Mouse (Mus musculus): ENCODE data around the gene Ly6g6c. TPM values are rescaled to one million over a fixed set of nuclear protein-coding genes. Genes with fewer than 3 reads are reported as not detected.

The Ly6g6c gene
- total RNA-seq (2014; fragmentation: Nextera tagmentation): not detected in 2 replicates
- total RNA-seq (2017): not detected in 2 replicates

GRCm38 (mm10) chr17:35064951-35065947 is at the start of gene Ly6g6c:
TSS of gene Ly6g6c (plus strand) at chr17:35065388.
- ATAC-seq (replicated peaks; ENCODE audit: low FRiP score, low TSS enrichment, poor library complexity, severe bottlenecking): 0 out of 2 replicates have a peak, but pooled peaks have one; percentile 12

GRCm38 (mm10) chr17:35016376-35016775 is 48.8 kb upstream of the Ly6g6c start, which contains the start of gene Vwa7:
TSS of gene Vwa7 (plus strand) at chr17:35016579.
- ATAC-seq (replicated peaks; ENCODE audit: low FRiP score, low TSS enrichment, poor library complexity, severe bottlenecking): peak; percentile 38

GRCm38 (mm10) chr17:35016791-35017705 is 48.1 kb upstream of the Ly6g6c start:
- no peak for ATAC-seq (replicated peaks; ENCODE audit: low FRiP score, low TSS enrichment, poor library complexity, severe bottlenecking)

GRCm38 (mm10) chr17:35017706-35018030 is 47.5 kb upstream of the Ly6g6c start:
- no peak for ATAC-seq (replicated peaks; ENCODE audit: low FRiP score, low TSS enrichment, poor library complexity, severe bottlenecking)

- ATAC-seq (replicated peaks; ENCODE audit: low FRiP score, low TSS enrichment, poor library complexity, severe bottlenecking): no peak
These were observed 47.0 kb upstream of the Ly6g6c start for GRCm38 (mm10) chr17:35018171-35018570.

GRCm38 (mm10) chr17:35019894-35020293 is 45.3 kb upstream of the Ly6g6c start:
- ATAC-seq (replicated peaks; ENCODE audit: low FRiP score, low TSS enrichment, poor library complexity, severe bottlenecking): no peak

GRCm38 (mm10) chr17:35020551-35020950 is 44.6 kb upstream of the Ly6g6c start:
- ATAC-seq (replicated peaks; ENCODE audit: low FRiP score, low TSS enrichment, poor library complexity, severe bottlenecking): no peak

- ATAC-seq (replicated peaks; ENCODE audit: low FRiP score, low TSS enrichment, poor library complexity, severe bottlenecking): peak; percentile 41
These were observed 43.9 kb upstream of the Ly6g6c start for GRCm38 (mm10) chr17:35021163-35021808.

GRCm38 (mm10) chr17:35021842-35022477 is 43.2 kb upstream of the Ly6g6c start:
- peak; percentile 76 for ATAC-seq (replicated peaks; ENCODE audit: low FRiP score, low TSS enrichment, poor library complexity, severe bottlenecking)

GRCm38 (mm10) chr17:35022541-35023060 is 42.6 kb upstream of the Ly6g6c start:
- ATAC-seq (replicated peaks; ENCODE audit: low FRiP score, low TSS enrichment, poor library complexity, severe bottlenecking): no peak

- no peak for ATAC-seq (replicated peaks; ENCODE audit: low FRiP score, low TSS enrichment, poor library complexity, severe bottlenecking)
These were observed 42.0 kb upstream of the Ly6g6c start for GRCm38 (mm10) chr17:35023221-35023620.

- ATAC-seq (replicated peaks; ENCODE audit: low FRiP score, low TSS enrichment, poor library complexity, severe bottlenecking): no peak
These were observed 41.4 kb upstream of the Ly6g6c start for GRCm38 (mm10) chr17:35023756-35024155.

GRCm38 (mm10) chr17:35024261-35024660 is 40.9 kb upstream of the Ly6g6c start:
- ATAC-seq (replicated peaks; ENCODE audit: low FRiP score, low TSS enrichment, poor library complexity, severe bottlenecking): no peak

GRCm38 (mm10) chr17:35024691-35025488 is 40.3 kb upstream of the Ly6g6c start:
- no peak for ATAC-seq (replicated peaks; ENCODE audit: low FRiP score, low TSS enrichment, poor library complexity, severe bottlenecking)

- ATAC-seq (replicated peaks; ENCODE audit: low FRiP score, low TSS enrichment, poor library complexity, severe bottlenecking): no peak
These were observed 39.0 kb upstream of the Ly6g6c start for GRCm38 (mm10) chr17:35026206-35026605.

- 0 out of 2 replicates have a peak, but pooled peaks have one; percentile 15 for ATAC-seq (replicated peaks; ENCODE audit: low FRiP score, low TSS enrichment, poor library complexity, severe bottlenecking)
These were observed 37.7 kb upstream of the Ly6g6c start, which contains the start of gene Sapcd1 for GRCm38 (mm10) chr17:35027277-35028068. TSS of gene Sapcd1 (minus strand) at chr17:35028016.

GRCm38 (mm10) chr17:35028315-35028714 is 36.9 kb upstream of the Ly6g6c start:
- no peak for ATAC-seq (replicated peaks; ENCODE audit: low FRiP score, low TSS enrichment, poor library complexity, severe bottlenecking)

All from megakaryocyte-erythroid progenitor cell, adult 5-6 weeks (primary cell).